Mouse (Mus musculus): ENCODE measurements around the gene Stpg2. TPM values are rescaled to one million over a fixed set of nuclear protein-coding genes. Genes with fewer than 3 reads are reported as not detected.

The Stpg2 gene
- polyA plus RNA-seq, 1 experiment = 8.0 TPM

DNA sequence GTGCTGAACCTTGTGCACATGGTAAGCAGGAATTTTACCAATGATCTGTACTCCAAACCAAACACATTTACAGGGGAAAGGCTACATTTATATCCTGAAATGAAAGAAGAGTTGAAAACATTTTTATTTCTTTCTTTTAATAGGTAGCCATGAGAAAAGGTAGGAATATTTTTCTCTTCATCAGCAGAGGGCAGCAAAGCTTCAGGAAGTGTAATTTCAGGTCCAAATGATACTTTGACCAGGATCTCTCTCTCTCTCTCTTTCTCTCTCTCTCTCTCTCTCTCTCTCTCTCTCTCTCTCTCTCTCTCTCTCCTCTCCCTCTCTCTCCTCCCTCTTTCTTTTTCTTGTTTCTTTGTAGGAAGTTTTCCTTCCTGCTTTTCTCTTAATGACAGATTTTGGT is 92.4 kb downstream of the Stpg2 start:
- TF ChIP-seq POLR2A (IDR thresholded peaks at IDR 0.05; ENCODE audit: control insufficient read depth, low read depth, low read length) (no peak), CTCF (IDR thresholded peaks at IDR 0.05; ENCODE audit: control insufficient read depth, insufficient read depth, insufficient replicate concordance, low read depth, low read length) (no peak)
- no peaks in the 10 kb centered on the region for H3K27me3 ChIP-seq (ENCODE audit: control insufficient read depth, insufficient read depth, low read length)
- no peaks in the 10 kb centered on the region for H3K4me1 ChIP-seq (ENCODE audit: control insufficient read depth, insufficient read depth, low read length)
- no peak overlapping the region for H3K4me3 ChIP-seq (ENCODE audit: control insufficient read depth, low read depth, low read length)
- no peaks in the 10 kb centered on the region for H3K36me3 ChIP-seq (ENCODE audit: control insufficient read depth, insufficient read depth, low read length)
- no peak overlapping the region for H3K27ac ChIP-seq (ENCODE audit: control insufficient read depth, insufficient read depth, low read depth, low read length)

DNA sequence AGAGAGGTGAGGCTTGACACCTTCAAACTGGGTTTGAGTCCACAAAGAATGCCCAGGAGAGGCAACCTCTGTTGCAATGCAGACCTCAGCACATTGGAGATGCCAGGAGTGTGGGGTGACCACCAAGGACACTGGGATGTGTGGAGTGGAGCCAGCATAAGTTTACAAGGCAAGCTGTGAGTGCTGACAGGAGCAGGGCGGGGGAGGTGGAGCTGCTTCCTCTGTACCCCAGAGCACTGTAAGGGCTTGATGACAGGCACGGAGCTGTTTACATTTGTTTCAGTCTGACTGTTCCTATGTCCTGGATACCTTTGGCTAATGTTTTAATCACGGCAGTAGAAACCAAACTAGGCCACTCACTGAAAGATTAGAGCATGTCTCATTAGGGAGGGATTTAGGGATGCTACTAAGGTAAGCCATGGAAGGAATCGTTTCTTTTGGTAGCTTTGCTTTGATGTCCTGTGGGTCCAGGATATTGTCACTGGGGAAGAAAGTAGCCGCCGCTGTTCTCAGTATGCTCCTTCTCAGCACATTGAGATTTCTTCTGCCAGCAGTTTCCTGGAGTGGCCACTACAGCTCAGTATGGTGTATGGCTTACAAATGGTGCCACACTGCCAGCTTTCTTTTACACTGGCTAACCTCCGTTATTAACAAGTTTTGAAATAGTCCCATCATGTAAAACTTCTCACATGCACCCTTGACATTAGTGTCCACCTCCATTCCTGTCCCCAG is 102.8 kb downstream of the Stpg2 start:
- Histone ChIP-seq H3K4me3 (ENCODE audit: control insufficient read depth, low read depth, low read length) (no peak overlapping the region), H3K27ac (ENCODE audit: control insufficient read depth, insufficient read depth, low read depth, low read length) (no peak overlapping the region), H3K36me3 (ENCODE audit: control insufficient read depth, insufficient read depth, low read length) (peaks cover 1% of the 10 kb centered on the region; the same call in 1 of the 2 replicates), H3K4me1 (ENCODE audit: control insufficient read depth, insufficient read depth, low read length) (no peaks in the 10 kb centered on the region), H3K27me3 (ENCODE audit: control insufficient read depth, insufficient read depth, low read length) (no peaks in the 10 kb centered on the region)
- TF ChIP-seq POLR2A (IDR thresholded peaks at IDR 0.05; ENCODE audit: control insufficient read depth, low read depth, low read length) (no peak), CTCF (IDR thresholded peaks at IDR 0.05; ENCODE audit: control insufficient read depth, insufficient read depth, insufficient replicate concordance, low read depth, low read length) (no peak)

DNA sequence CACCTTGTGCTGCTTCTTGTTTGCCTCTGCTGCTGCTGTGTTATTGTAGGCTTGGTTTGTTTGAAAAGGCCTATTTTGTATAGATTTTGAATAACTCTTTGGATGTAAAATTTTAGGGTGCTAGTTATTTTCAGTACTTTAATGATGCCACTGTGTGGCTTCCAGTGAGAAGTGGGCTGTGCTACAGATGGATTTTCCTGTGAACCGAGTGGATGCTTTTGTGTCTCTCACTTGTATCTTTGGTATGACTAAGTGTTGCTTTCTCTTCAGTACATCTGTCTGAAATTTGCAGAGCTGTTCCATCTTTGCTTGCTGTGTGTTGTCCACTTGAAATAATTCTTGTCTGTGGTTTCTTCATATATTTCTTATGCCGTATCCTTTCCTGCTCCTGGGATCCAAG is 106.2 kb downstream of the Stpg2 start:
- Histone ChIP-seq H3K27ac (ENCODE audit: control insufficient read depth, insufficient read depth, low read depth, low read length) (no peak overlapping the region), H3K4me3 (ENCODE audit: control insufficient read depth, low read depth, low read length) (no peak overlapping the region), H3K27me3 (ENCODE audit: control insufficient read depth, insufficient read depth, low read length) (no peaks in the 10 kb centered on the region), H3K36me3 (ENCODE audit: control insufficient read depth, insufficient read depth, low read length) (peaks cover 1% of the 10 kb centered on the region; the same call in 1 of the 2 replicates), H3K4me1 (ENCODE audit: control insufficient read depth, insufficient read depth, low read length) (no peaks in the 10 kb centered on the region)
- TF ChIP-seq POLR2A (IDR thresholded peaks at IDR 0.05; ENCODE audit: control insufficient read depth, low read depth, low read length) (no peak), CTCF (IDR thresholded peaks at IDR 0.05; ENCODE audit: control insufficient read depth, insufficient read depth, insufficient replicate concordance, low read depth, low read length) (no peak)

DNA sequence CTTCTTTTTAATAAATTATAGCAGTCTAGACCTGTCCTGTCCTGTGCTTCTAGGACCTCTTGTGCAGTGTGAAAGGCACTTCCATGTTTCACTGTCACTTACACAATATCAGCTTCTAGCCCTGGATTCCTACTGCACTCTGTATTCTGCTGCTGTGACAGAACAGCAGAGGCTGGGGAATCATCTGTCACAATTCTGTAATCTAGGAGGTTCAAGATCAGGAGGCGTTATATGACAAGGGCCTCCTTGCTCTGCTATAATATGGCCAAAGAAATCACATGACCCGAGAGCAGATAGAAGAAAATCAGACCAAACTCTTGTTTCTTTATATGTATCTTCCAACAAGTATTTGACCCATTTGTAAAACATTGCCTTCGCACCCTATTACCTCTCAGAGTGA is 175.0 kb downstream of the Stpg2 start:
- Histone ChIP-seq H3K27me3 (ENCODE audit: control insufficient read depth, insufficient read depth, low read length) (no peaks in the 10 kb centered on the region), H3K4me1 (ENCODE audit: control insufficient read depth, insufficient read depth, low read length) (no peaks in the 10 kb centered on the region)
- TF ChIP-seq CTCF (IDR thresholded peaks at IDR 0.05; ENCODE audit: control insufficient read depth, insufficient read depth, insufficient replicate concordance, low read depth, low read length) (no peak), POLR2A (IDR thresholded peaks at IDR 0.05; ENCODE audit: control insufficient read depth, low read depth, low read length) (no peak)

DNA sequence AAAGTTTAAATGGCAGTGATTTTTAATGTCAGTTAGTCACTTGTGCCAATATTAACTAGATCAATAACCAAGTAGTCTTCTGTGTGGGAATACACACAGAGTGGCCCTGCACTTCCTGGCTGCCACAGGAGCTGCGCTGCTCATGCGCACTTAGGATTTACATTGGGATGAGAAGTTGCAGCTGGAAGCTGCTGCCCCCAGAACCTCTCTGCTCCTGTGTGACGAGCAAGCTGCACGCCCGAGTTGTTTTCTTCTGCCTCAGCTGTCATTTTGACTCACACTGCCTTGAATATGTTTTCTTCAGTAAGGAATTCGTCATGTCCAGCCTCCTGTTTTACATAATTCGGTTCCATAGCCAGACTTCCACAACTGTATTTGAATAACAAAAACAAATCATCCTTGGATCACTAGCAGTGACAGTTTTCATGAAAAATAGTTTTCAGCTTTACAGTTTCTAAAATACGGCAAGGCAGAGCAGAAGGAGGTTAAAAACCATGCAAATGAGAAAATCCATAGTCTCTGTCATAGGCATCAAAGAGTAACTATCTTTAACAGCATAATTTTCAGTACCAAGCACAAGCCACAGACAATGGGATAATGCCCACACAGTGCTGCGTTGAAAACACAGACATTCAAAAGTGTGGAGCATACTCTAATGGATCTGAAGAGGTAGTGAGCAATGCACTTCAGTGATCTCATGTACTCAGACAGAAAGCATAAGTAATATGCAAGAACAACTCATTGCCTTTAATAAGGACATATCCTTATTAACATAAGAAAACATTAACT is 191.8 kb downstream of the Stpg2 start:
- H3K4me3 ChIP-seq (ENCODE audit: control insufficient read depth, low read depth, low read length) = no peak overlapping the region
- no peaks in the 10 kb centered on the region for H3K36me3 ChIP-seq (ENCODE audit: control insufficient read depth, insufficient read depth, low read length)
- no peaks in the 10 kb centered on the region for H3K4me1 ChIP-seq (ENCODE audit: control insufficient read depth, insufficient read depth, low read length)
- no peak overlapping the region for H3K27ac ChIP-seq (ENCODE audit: control insufficient read depth, insufficient read depth, low read depth, low read length)
- no peaks in the 10 kb centered on the region for H3K27me3 ChIP-seq (ENCODE audit: control insufficient read depth, insufficient read depth, low read length)
- TF ChIP-seq CTCF (IDR thresholded peaks at IDR 0.05; ENCODE audit: control insufficient read depth, insufficient read depth, insufficient replicate concordance, low read depth, low read length) (no peak), POLR2A (IDR thresholded peaks at IDR 0.05; ENCODE audit: control insufficient read depth, low read depth, low read length) (no peak)

More for the DNA sequence above, 175.0 kb downstream of the Stpg2 start:
- H3K4me3 ChIP-seq (ENCODE audit: control insufficient read depth, low read depth, low read length) = no peak overlapping the region
- no peaks in the 10 kb centered on the region for H3K36me3 ChIP-seq (ENCODE audit: control insufficient read depth, insufficient read depth, low read length)
- no peak overlapping the region for H3K27ac ChIP-seq (ENCODE audit: control insufficient read depth, insufficient read depth, low read depth, low read length)

DNA sequence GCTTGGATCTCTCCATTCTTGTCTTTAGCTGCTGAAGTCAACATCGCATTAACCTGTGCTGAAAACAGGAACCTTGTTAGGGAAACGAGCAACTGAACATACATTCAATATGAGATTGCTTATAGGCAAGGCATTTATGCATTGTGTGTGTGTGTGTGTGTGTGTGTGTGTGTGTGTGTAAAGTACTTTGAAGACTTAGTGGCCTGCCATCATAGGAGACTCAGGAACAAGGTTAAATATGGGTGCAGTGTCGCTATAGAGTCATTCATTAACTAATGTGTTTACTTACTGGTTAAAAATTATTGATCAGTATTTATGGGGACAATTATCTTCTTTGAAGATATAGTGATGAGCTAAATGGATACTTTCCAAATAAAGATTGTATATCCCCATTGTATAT is 199.2 kb downstream of the Stpg2 start:
- no peaks in the 10 kb centered on the region for H3K27me3 ChIP-seq (ENCODE audit: control insufficient read depth, insufficient read depth, low read length)
- no peaks in the 10 kb centered on the region for H3K4me1 ChIP-seq (ENCODE audit: control insufficient read depth, insufficient read depth, low read length)
- no peaks in the 10 kb centered on the region for H3K36me3 ChIP-seq (ENCODE audit: control insufficient read depth, insufficient read depth, low read length)
- TF ChIP-seq POLR2A (IDR thresholded peaks at IDR 0.05; ENCODE audit: control insufficient read depth, low read depth, low read length) = no peak
- TF ChIP-seq CTCF (IDR thresholded peaks at IDR 0.05; ENCODE audit: control insufficient read depth, insufficient read depth, insufficient replicate concordance, low read depth, low read length) = no peak
- H3K27ac ChIP-seq (ENCODE audit: control insufficient read depth, insufficient read depth, low read depth, low read length) = no peak overlapping the region
- no peak overlapping the region for H3K4me3 ChIP-seq (ENCODE audit: control insufficient read depth, low read depth, low read length)

DNA sequence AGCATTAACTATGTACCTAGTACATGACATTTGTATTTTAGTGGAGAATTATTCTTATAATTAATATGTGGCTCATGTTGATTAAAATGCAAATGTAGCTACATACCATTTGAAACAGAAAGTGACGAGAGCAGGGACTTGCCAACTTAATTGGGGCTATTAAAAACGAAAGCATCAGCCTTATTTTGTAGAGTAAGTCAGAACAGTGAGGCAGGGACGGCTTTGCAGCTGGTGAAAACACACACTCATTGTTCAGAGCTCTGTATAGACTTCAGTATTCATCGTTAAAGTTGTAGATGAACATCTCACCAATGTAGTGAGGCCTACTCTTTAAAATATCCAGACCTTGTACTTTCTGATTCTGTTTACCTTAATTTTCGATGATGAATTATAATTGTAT is 213.6 kb downstream of the Stpg2 start:
- no peaks in the 10 kb centered on the region for H3K36me3 ChIP-seq (ENCODE audit: control insufficient read depth, insufficient read depth, low read length)
- TF ChIP-seq POLR2A (IDR thresholded peaks at IDR 0.05; ENCODE audit: control insufficient read depth, low read depth, low read length) = no peak
- TF ChIP-seq CTCF (IDR thresholded peaks at IDR 0.05; ENCODE audit: control insufficient read depth, insufficient read depth, insufficient replicate concordance, low read depth, low read length) = no peak
- no peaks in the 10 kb centered on the region for H3K4me1 ChIP-seq (ENCODE audit: control insufficient read depth, insufficient read depth, low read length)
- H3K4me3 ChIP-seq (ENCODE audit: control insufficient read depth, low read depth, low read length) = no peak overlapping the region
- H3K27me3 ChIP-seq (ENCODE audit: control insufficient read depth, insufficient read depth, low read length) = no peaks in the 10 kb centered on the region
- H3K27ac ChIP-seq (ENCODE audit: control insufficient read depth, insufficient read depth, low read depth, low read length) = no peak overlapping the region
